Mouse (Mus musculus) heart, adult 2 months (tissue): ENCODE results near the gene Kirrel3. TPM values are rescaled to one million over a fixed set of nuclear protein-coding genes. Genes with fewer than 3 reads are reported as not detected.

Source experiments
- DNase-seq, 2 experiments: peaks; one replicate each; pipeline ENCODE4 v3.0.0; 2021
- H3K27ac ChIP-seq: fragments of 200-600 bp; 2 replicates; pipeline ENCODE4 v1.8.1; 2022
- H3K27me3 ChIP-seq: fragments of 200-500 bp; 2 replicates; pipeline ENCODE4 v1.6.1; 2012; ENCODE audit warnings: mild to moderate bottlenecking, low read length, inconsistent platforms, mixed read lengths; ENCODE audit not compliant: control insufficient read depth, insufficient read depth
- H3K36me3 ChIP-seq: fragments of 200-500 bp; 2 replicates; pipeline ENCODE4 v1.6.1; 2012; ENCODE audit warnings: low read length, inconsistent platforms; ENCODE audit not compliant: control insufficient read depth, insufficient read depth
- H3K4me1 ChIP-seq: fragments of 200-500 bp; 2 replicates; pipeline ENCODE4 v1.6.1; 2011; ENCODE audit warnings: low read length; ENCODE audit not compliant: control insufficient read depth, insufficient read depth
- H3K4me3 ChIP-seq: fragments of 200-600 bp; 2 replicates; pipeline ENCODE4 v1.8.1; 2022
- H3K79me2 ChIP-seq: fragments of 200-500 bp; replicated peaks from 2 replicates; pipeline ENCODE4 v1.6.1; 2012; ENCODE audit warnings: mild to moderate bottlenecking, inconsistent platforms, low read length, moderate library complexity, mixed read lengths; ENCODE audit not compliant: control insufficient read depth, insufficient read depth
- H3K9ac ChIP-seq: fragments of 200-500 bp; 2 replicates; pipeline ENCODE4 v1.6.1; 2012; ENCODE audit warnings: low read depth, mild to moderate bottlenecking, control low read depth, inconsistent platforms, low read length, mixed read lengths
- CTCF ChIP-seq: fragments of 200-600 bp; IDR thresholded peaks from 2 replicates; pipeline ENCODE4 v1.8.1; 2022; ENCODE audit warnings: antibody characterized with exemption, mild to moderate bottlenecking, moderate library complexity
- EP300 ChIP-seq: fragments of 200-500 bp; IDR thresholded peaks from 2 replicates; pipeline ENCODE4 v1.6.1; 2011; ENCODE audit warnings: low read depth, low read length, control low read depth; ENCODE audit not compliant: insufficient read depth
- POLR2A ChIP-seq: fragments of 200-500 bp; IDR thresholded peaks from 2 replicates; pipeline ENCODE4 v1.6.1; 2011; ENCODE audit warnings: mild to moderate bottlenecking, low read depth, low read length, control low read depth; ENCODE audit not compliant: insufficient read depth
- WGBS: fragments of 180-500 bp; shearing (Covaris S2); methylation state at CpG from one replicate; pipeline ENCODE4 v1.1.7; 2018; 5-methylcytosine and 5-hydroxymethylcytosine counted together
- intact Hi-C: fragments of 180-260 bp; cut with DNase I; formaldehyde crosslinking; loops from one replicate; pipeline ENCODE4 v1.15.1; 2025
- polyA plus RNA-seq: library from polyadenylated mRNA; depleted of rRNA; stranded (reverse); fragments of >200 nt; gene quantifications from 2 replicates; pipeline ENCODE4 v1.2.3, GENCODE M21; 2012
- total RNA-seq, 2 experiments: library from RNA; stranded (reverse); gene quantifications; 2 replicates each; pipeline ENCODE4 v1.2.3; 2021

Kirrel3 gene
- total and polyA plus RNA-seq, 3 experiments, result 0.18 to 0.59 (median 0.57) TPM

- Histone ChIP-seq H3K4me3 (no peak overlapping the region), H3K27ac (no peak overlapping the region), H3K9ac (no peak overlapping the region), H3K4me1 (no peaks in the 10 kb centered on the region), H3K79me2 (no peaks in the 10 kb centered on the region), H3K36me3 (no peaks in the 10 kb centered on the region), H3K27me3 (no peaks in the 10 kb centered on the region)
- intact Hi-C loops, result no loop called here
- DNase-seq, result no peak
- no peak for TF ChIP-seq CTCF
- TF ChIP-seq EP300, result no peak
- no peak for TF ChIP-seq POLR2A
- 65% methylated on average over 3 of the region's 3 CpGs for WGBS
Observed at GRCm38 (mm10) chr9:34760521-34760920, 274.8 kb downstream of the Kirrel3 start.

- H3K9ac ChIP-seq, result no peak overlapping the region
- no peaks in the 10 kb centered on the region for H3K36me3 ChIP-seq
- no peak for DNase-seq
- WGBS, result 63% methylated on average over 7 of the region's 7 CpGs
- H3K27ac ChIP-seq, result no peak overlapping the region
- TF ChIP-seq POLR2A, result no peak
- TF ChIP-seq EP300, result no peak
- no peak for TF ChIP-seq CTCF
- intact Hi-C loops, result no loop called here
- H3K4me3 ChIP-seq, result no peak overlapping the region
- H3K79me2 ChIP-seq, result no peaks in the 10 kb centered on the region
- no peaks in the 10 kb centered on the region for H3K4me1 ChIP-seq
- H3K27me3 ChIP-seq, result no peaks in the 10 kb centered on the region
Observed at GRCm38 (mm10) chr9:34766792-34767623, 281.3 kb downstream of the Kirrel3 start.

GRCm38 (mm10) chr9:34768961-34769360 lies 283.3 kb downstream of the Kirrel3 start:
- Histone ChIP-seq H3K4me1 (no peaks in the 10 kb centered on the region), H3K79me2 (no peaks in the 10 kb centered on the region), H3K9ac (no peak overlapping the region), H3K27ac (no peak overlapping the region), H3K4me3 (no peak overlapping the region), H3K27me3 (no peaks in the 10 kb centered on the region), H3K36me3 (no peaks in the 10 kb centered on the region)
- no peak for DNase-seq
- 74% methylated on average over 2 of the region's 2 CpGs for WGBS
- no peak for TF ChIP-seq POLR2A
- no peak for TF ChIP-seq CTCF
- TF ChIP-seq EP300, result no peak
- intact Hi-C loops, result no loop called here

- intact Hi-C loops, result no loop called here
- Histone ChIP-seq H3K36me3 (no peaks in the 10 kb centered on the region), H3K9ac (no peak overlapping the region), H3K4me1 (no peaks in the 10 kb centered on the region), H3K79me2 (no peaks in the 10 kb centered on the region), H3K27ac (no peak overlapping the region), H3K27me3 (no peaks in the 10 kb centered on the region), H3K4me3 (no peak overlapping the region)
- TF ChIP-seq CTCF (no peak), EP300 (no peak), POLR2A (no peak)
- 95% methylated on average over 4 of the region's 4 CpGs for WGBS
- no peak for DNase-seq
Observed at GRCm38 (mm10) chr9:34770951-34771350, 285.3 kb downstream of the Kirrel3 start.

GRCm38 (mm10) chr9:34771401-34771800 lies 285.7 kb downstream of the Kirrel3 start:
- H3K9ac ChIP-seq, result no peak overlapping the region
- TF ChIP-seq EP300 (no peak), CTCF (no peak), POLR2A (no peak)
- no peaks in the 10 kb centered on the region for H3K79me2 ChIP-seq
- intact Hi-C loops, result no loop called here
- no peaks in the 10 kb centered on the region for H3K27me3 ChIP-seq
- H3K4me1 ChIP-seq, result no peaks in the 10 kb centered on the region
- no peak overlapping the region for H3K27ac ChIP-seq
- H3K4me3 ChIP-seq, result no peak overlapping the region
- DNase-seq, result no peak
- H3K36me3 ChIP-seq, result no peaks in the 10 kb centered on the region

- H3K79me2 ChIP-seq, result no peaks in the 10 kb centered on the region
- no peak overlapping the region for H3K9ac ChIP-seq
- intact Hi-C loops, result no loop called here
- no peak overlapping the region for H3K4me3 ChIP-seq
- H3K4me1 ChIP-seq, result no peaks in the 10 kb centered on the region
- no peaks in the 10 kb centered on the region for H3K27me3 ChIP-seq
- no peak overlapping the region for H3K27ac ChIP-seq
- TF ChIP-seq POLR2A, result no peak
- 89% methylated on average over 9 of the region's 9 CpGs for WGBS
- H3K36me3 ChIP-seq, result no peaks in the 10 kb centered on the region
- no peak for DNase-seq
Observed at GRCm38 (mm10) chr9:34772022-34772437, 286.3 kb downstream of the Kirrel3 start.

- Histone ChIP-seq H3K79me2 (no peaks in the 10 kb centered on the region), H3K4me1 (peaks cover 1% of the 10 kb centered on the region; the same call in 1 of the 2 replicates), H3K27me3 (no peaks in the 10 kb centered on the region), H3K36me3 (no peaks in the 10 kb centered on the region), H3K27ac (no peak overlapping the region), H3K9ac (no peak overlapping the region), H3K4me3 (no peak overlapping the region)
- 70% methylated on average over 3 of the region's 3 CpGs for WGBS
- intact Hi-C loops, result no loop called here
- DNase-seq, result no peak
- TF ChIP-seq POLR2A, result no peak
- no peak for TF ChIP-seq EP300
- TF ChIP-seq CTCF, result no peak
Observed at GRCm38 (mm10) chr9:34781356-34781755, 295.7 kb downstream of the Kirrel3 start.
